Mouse (Mus musculus) intestine, embryonic 14.5 days (tissue): ENCODE results near the gene Gprc5d. TPM values are rescaled to one million over a fixed set of nuclear protein-coding genes. Genes with fewer than 3 reads are reported as not detected.

Experiments
- ATAC-seq: fragments of 200-750 bp; cut with Nextera tagmentation; replicated peaks from 2 replicates; pipeline ENCODE4 v1.8.0; 2017; ENCODE audit warnings: low read depth, moderate number of reproducible peaks, moderate TSS enrichment, moderate library complexity; ENCODE audit not compliant: low FRiP score, low TSS enrichment
- DNase-seq: peaks from one replicate; pipeline ENCODE4 v3.0.0-alpha.2; 2018; ENCODE audit warnings: low spot score
- H3K27ac ChIP-seq: fragments of 300-500 bp; sonication (generic); 2 replicates; pipeline ENCODE4 v1.5.1; 2014; ENCODE audit warnings: low read depth, mild to moderate bottlenecking, control low read depth
- H3K27me3 ChIP-seq: fragments of 300-500 bp; sonication (generic); replicated peaks from 2 replicates; pipeline ENCODE4 v1.6.1; 2014; ENCODE audit warnings: low read length, control low read depth; ENCODE audit not compliant: control insufficient read depth, insufficient read depth
- H3K36me3 ChIP-seq: fragments of 300-500 bp; sonication (generic); 2 replicates; pipeline ENCODE4 v1.6.1; 2014; ENCODE audit warnings: low read length, control low read depth; ENCODE audit not compliant: control insufficient read depth, insufficient read depth
- H3K4me1 ChIP-seq: fragments of 300-500 bp; sonication (generic); replicated peaks from 2 replicates; pipeline ENCODE4 v1.6.1; 2014; ENCODE audit warnings: low read length, control low read depth, mixed read lengths; ENCODE audit not compliant: control insufficient read depth, insufficient read depth
- H3K4me2 ChIP-seq: fragments of 300-500 bp; sonication (generic); 2 replicates; pipeline ENCODE4 v1.6.1; 2014; ENCODE audit warnings: low read length
- H3K4me3 ChIP-seq: fragments of 300-500 bp; sonication (generic); 2 replicates; pipeline ENCODE4 v1.5.1; 2014; ENCODE audit warnings: low read depth, low read length, control low read depth, mixed read lengths
- H3K9ac ChIP-seq: fragments of 300-500 bp; sonication (generic); 2 replicates; pipeline ENCODE4 v1.6.1; 2014; ENCODE audit warnings: mild to moderate bottlenecking, low read length
- H3K9me3 ChIP-seq: fragments of 300-500 bp; sonication (generic); 2 replicates; pipeline ENCODE4 v1.6.1; 2016; ENCODE audit warnings: low read length, control low read depth; ENCODE audit not compliant: control insufficient read depth
- WGBS: fragments of 180-500 bp; shearing (Covaris S2); extraction: QIAGEN DNeasy Blood & Tissue Kit; methylation state at CpG from one replicate; pipeline ENCODE4 v1.1.7; 2014; 5-methylcytosine and 5-hydroxymethylcytosine counted together
- polyA plus RNA-seq: library from polyadenylated mRNA; unstranded; fragments of >200 nt; fragmentation: Nextera tagmentation; extraction: Ambion mirVana; gene quantifications from 2 replicates; pipeline ENCODE4 v1.2.1, GENCODE M21; 2014

Gprc5d gene
- polyA plus RNA-seq, 1 experiment from 2014 or later = not detected

DNA sequence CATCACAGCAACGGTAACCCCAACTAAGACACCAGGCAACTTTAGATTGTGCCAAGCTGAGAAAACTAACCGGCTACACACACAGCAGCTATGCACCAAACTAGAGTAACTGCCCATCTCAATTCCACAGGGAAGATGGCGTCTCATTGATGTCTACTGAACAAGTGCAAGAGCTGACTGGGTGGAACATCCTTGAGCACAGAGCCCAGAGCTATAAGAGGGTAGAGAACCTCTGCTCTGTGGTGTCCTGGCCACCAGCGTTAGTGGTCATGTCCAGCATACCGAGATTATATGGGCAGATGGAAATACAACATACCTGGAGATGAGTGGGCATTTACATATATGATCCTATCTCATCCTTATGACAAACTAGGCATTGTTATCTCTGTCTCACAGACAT is 25.1 kb upstream of the Gprc5d start:
- H3K4me2 ChIP-seq = no peak overlapping the region
- no peaks in the 10 kb centered on the region for H3K36me3 ChIP-seq
- no peaks in the 10 kb centered on the region for H3K9me3 ChIP-seq
- no peaks in the 10 kb centered on the region for H3K4me1 ChIP-seq
- DNase-seq (no peak), ATAC-seq (no peak)
- WGBS = 95% methylated on average over 5 of the region's 5 CpGs
- H3K27ac ChIP-seq = no peak overlapping the region
- no peaks in the 10 kb centered on the region for H3K27me3 ChIP-seq
- no peak overlapping the region for H3K4me3 ChIP-seq
- no peak overlapping the region for H3K9ac ChIP-seq

- Histone ChIP-seq H3K4me3 (no peak overlapping the region), H3K9me3 (no peaks in the 10 kb centered on the region), H3K4me2 (no peak overlapping the region), H3K4me1 (no peaks in the 10 kb centered on the region), H3K27me3 (no peaks in the 10 kb centered on the region), H3K27ac (no peak overlapping the region), H3K36me3 (no peaks in the 10 kb centered on the region), H3K9ac (no peak overlapping the region)
- DNase-seq (no peak), ATAC-seq (0 out of 2 replicates have a peak, but pooled peaks have one; percentile 4)
- WGBS = 57% methylated on average over 16 of the region's 16 CpGs
These were observed 23.5 kb upstream of the Gprc5d start for GRCm38 (mm10) chr6:135141451-135142147.

DNA sequence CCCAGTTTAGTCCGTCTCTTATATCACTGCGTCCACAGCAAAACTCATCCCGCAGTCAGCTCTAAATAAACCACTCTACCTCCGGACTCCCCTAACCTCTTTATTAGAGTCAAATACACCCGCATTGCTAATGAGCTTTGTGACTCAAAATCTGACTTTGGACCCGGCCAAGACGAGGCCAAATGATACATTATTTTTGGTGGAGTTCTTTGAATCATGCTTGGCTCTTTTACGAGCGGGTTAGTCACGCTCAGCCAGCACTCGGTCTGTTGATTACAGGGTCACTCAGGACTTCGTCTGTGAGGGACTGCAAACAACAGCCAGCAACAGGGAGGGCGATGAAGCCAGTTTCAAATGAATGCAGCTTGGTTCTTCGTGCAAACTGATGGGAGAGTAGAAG is 20.7 kb upstream of the Gprc5d start:
- ATAC-seq (no peak), DNase-seq (no peak)
- no peaks in the 10 kb centered on the region for H3K9me3 ChIP-seq
- no peak overlapping the region for H3K27ac ChIP-seq
- H3K36me3 ChIP-seq = no peaks in the 10 kb centered on the region
- H3K4me1 ChIP-seq = no peaks in the 10 kb centered on the region
- H3K9ac ChIP-seq = no peak overlapping the region
- H3K27me3 ChIP-seq = no peaks in the 10 kb centered on the region
- WGBS = 75% methylated on average over 14 of the region's 14 CpGs
- no peak overlapping the region for H3K4me3 ChIP-seq
- H3K4me2 ChIP-seq = no peak overlapping the region

- Histone ChIP-seq H3K4me1 (no peaks in the 10 kb centered on the region), H3K27ac (no peak overlapping the region), H3K4me2 (no peak overlapping the region), H3K27me3 (no peaks in the 10 kb centered on the region), H3K36me3 (no peaks in the 10 kb centered on the region), H3K9ac (no peak overlapping the region), H3K4me3 (no peak overlapping the region), H3K9me3 (no peaks in the 10 kb centered on the region)
- WGBS = 59% methylated on average over 7 of the region's 7 CpGs
- no peak for ATAC-seq
- no peak for DNase-seq
These were observed 20.1 kb upstream of the Gprc5d start for GRCm38 (mm10) chr6:135138207-135138606.

DNA sequence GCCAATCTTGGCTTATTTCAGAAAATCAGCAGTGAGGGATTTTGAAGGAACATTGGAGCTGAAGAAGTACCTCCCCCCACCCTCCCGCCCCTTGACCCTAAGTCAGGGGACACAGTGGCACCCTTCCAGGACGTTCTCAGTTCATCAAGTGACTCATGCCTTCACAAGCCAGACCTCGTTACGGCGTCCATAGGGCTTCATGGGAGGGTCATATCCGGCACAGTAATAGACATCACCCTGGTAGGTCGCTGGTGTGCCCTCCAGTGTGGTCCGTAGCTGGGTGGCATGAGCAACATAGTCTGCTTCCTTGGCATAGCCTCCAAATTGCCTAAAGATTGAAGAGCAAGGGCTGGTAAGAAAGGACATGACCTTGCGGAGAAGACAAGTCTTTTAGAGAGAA is 19.7 kb upstream of the Gprc5d start:
- no peaks in the 10 kb centered on the region for H3K9me3 ChIP-seq
- H3K27me3 ChIP-seq = no peaks in the 10 kb centered on the region
- no peak overlapping the region for H3K9ac ChIP-seq
- H3K36me3 ChIP-seq = no peaks in the 10 kb centered on the region
- ATAC-seq = no peak
- no peak for DNase-seq
- WGBS = 87% methylated on average over 9 of the region's 9 CpGs
- H3K27ac ChIP-seq = no peak overlapping the region
- H3K4me1 ChIP-seq = no peaks in the 10 kb centered on the region
- H3K4me2 ChIP-seq = no peak overlapping the region
- H3K4me3 ChIP-seq = no peak overlapping the region

- Histone ChIP-seq H3K36me3 (no peaks in the 10 kb centered on the region), H3K9ac (no peak overlapping the region), H3K9me3 (no peaks in the 10 kb centered on the region), H3K27ac (no peak overlapping the region), H3K27me3 (no peaks in the 10 kb centered on the region), H3K4me1 (no peaks in the 10 kb centered on the region), H3K4me3 (no peak overlapping the region), H3K4me2 (no peak overlapping the region)
- ATAC-seq (no peak), DNase-seq (no peak)
- 37% methylated on average over 11 of the region's 11 CpGs for WGBS
These were observed 18.5 kb upstream of the Gprc5d start for GRCm38 (mm10) chr6:135136439-135137161.

DNA sequence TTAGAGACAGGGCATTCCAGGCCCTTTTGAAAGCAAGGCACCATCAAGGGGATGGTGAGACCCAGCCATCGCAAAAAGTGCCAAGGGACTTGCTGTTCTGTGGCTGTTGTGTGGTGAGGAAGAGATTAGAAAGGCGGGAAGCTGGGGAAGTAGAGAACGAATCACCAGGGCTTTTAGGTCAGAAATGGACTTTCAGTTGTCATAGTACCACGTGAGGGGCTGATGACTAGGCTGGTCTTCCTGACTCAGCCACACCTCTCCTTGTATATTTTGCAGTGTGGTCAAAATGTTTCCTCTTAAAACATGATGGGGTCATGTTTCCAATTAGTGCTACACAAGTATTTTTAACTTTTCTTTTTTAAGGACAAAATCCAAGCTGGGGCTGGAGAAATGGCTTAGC is 17.7 kb upstream of the Gprc5d start:
- ATAC-seq = no peak
- no peaks in the 10 kb centered on the region for H3K4me1 ChIP-seq
- WGBS = 82% methylated on average over 4 of the region's 4 CpGs

DNA sequence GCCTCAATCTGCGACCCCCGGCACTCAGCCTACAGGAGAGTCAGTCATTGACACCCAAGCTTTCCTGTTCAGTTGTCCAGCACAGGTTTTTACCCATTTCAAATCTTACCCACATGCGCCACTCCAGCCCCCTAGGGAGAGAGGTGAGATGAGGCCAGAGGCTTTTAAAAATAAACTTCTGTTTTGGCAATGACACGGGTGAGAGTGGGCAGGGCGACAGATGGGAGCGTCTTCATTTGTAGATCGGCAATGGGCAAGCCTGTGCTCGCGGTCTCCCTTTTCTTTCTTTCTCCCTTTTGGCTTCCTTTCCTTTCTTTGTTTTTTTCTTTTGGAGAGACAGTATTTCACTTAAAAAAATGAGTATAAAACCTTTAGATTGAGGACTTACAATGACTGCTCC is 15.4 kb upstream of the Gprc5d start:
- Histone ChIP-seq H3K4me3 (no peak overlapping the region), H3K27ac (no peak overlapping the region), H3K4me2 (no peak overlapping the region), H3K36me3 (no peaks in the 10 kb centered on the region), H3K9me3 (no peaks in the 10 kb centered on the region), H3K9ac (no peak overlapping the region), H3K27me3 (no peaks in the 10 kb centered on the region), H3K4me1 (no peaks in the 10 kb centered on the region)
- ATAC-seq = no peak
- WGBS = 94% methylated on average over 9 of the region's 9 CpGs
- DNase-seq = no peak

More for the DNA sequence above, 17.7 kb upstream of the Gprc5d start:
- Histone ChIP-seq H3K9ac (no peak overlapping the region), H3K27ac (no peak overlapping the region), H3K27me3 (no peaks in the 10 kb centered on the region), H3K36me3 (no peaks in the 10 kb centered on the region), H3K4me3 (no peak overlapping the region), H3K9me3 (no peaks in the 10 kb centered on the region), H3K4me2 (no peak overlapping the region)
- DNase-seq = no peak

DNA sequence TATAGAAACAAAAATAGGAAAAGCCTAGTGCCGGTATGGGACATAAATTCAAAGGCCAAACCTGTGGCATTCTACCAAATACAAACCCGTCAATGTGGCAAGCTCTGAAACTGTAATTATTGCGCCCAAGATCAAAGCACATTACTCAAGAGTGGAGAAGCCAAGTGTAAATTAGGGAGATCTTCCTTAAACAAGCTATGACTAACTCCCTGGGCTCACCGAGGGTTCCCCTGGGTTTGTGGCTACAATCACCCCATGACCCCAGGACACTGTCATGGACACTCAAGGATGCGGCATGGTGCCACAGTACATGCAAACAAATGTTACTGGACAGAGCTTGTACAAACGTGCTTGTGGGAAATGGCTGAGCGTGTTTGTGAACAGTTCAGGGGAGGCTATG is 15.0 kb upstream of the Gprc5d start:
- WGBS = 84% methylated on average over 7 of the region's 7 CpGs

More for the DNA sequence above, 15.0 kb upstream of the Gprc5d start:
- DNase-seq (no peak), ATAC-seq (no peak)
- Histone ChIP-seq H3K4me3 (no peak overlapping the region), H3K4me1 (no peaks in the 10 kb centered on the region), H3K36me3 (no peaks in the 10 kb centered on the region), H3K9ac (no peak overlapping the region), H3K4me2 (no peak overlapping the region), H3K27me3 (no peaks in the 10 kb centered on the region), H3K9me3 (no peaks in the 10 kb centered on the region), H3K27ac (no peak overlapping the region)
